Mouse (Mus musculus) regulatory T cell (primary cell): ENCODE measurements around the gene Lifr.

Source experiments
- in situ Hi-C: fragments of 300-600 bp; cut with MboI, MseI; formaldehyde crosslinking; loops from one replicate; pipeline ENCODE4 v1.15.1; 2025; ENCODE audit warnings: high pct_unique_total_duplicates

The Lifr gene

GRCm38 (mm10) chr15:7128627-7129126 lies 38.3 kb downstream of the Lifr start:
- in situ Hi-C loops, result no loop called here

GRCm38 (mm10) chr15:7129127-7129943 lies 38.9 kb downstream of the Lifr start:
- in situ Hi-C loops, result no loop called here

- in situ Hi-C loops, result no loop called here
Observed at GRCm38 (mm10) chr15:7129944-7130287, 39.5 kb downstream of the Lifr start.

DNA sequence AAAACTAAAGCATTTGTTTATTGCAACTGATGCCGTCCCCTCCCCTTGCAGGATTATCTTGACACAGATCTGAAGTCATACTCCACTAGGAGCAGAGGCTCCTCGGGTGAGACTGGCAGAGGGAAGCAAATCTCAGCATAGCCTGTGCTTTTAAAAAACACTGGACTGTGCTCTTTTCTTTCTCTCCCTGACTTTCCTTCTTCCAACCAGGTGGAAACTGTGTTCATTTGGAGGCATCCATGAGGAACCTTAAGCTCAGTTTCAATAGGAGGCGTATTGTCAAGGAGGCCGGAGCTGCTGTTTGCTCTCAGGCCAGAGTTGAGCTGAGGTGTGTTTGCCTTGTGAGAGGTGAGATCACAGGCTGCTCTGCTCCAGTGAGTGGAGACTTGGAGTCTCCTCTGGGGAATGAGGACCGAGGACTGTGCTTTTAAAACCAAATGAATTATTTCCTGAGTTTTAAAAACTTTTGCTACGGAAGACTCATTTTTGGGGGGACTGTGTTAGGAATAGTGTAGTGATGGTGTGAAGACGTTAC lies 40.3 kb downstream of the Lifr start:
- in situ Hi-C loops, result no loop called here

DNA sequence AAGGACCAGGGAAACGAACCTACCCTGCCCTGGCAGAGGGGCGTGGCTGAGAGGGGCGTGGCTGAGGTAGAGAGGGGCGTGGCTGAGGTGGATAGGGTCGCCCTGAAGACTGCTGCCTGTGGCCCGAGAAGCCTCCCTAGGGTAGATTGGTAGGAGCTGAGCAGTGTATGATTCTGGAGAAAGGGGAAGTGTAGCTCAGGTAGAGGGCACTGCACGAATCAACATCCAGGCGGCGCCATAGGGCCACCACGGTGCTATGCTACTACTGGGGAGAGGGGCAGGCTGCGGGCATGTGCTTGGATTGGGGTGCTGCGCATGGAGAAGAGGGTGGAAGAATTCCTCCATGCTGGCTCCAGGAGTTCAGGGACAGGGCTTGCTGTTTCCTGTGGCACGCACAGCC lies 42.3 kb downstream of the Lifr start:
- in situ Hi-C loops, result no loop called here

GRCm38 (mm10) chr15:7134454-7135052 lies 44.1 kb downstream of the Lifr start:
- in situ Hi-C loops, result no loop called here

GRCm38 (mm10) chr15:7135982-7136562 lies 45.7 kb downstream of the Lifr start:
- in situ Hi-C loops, result no loop called here

- in situ Hi-C loops, result no loop called here
Observed at GRCm38 (mm10) chr15:7136912-7137311, 46.5 kb downstream of the Lifr start.

DNA sequence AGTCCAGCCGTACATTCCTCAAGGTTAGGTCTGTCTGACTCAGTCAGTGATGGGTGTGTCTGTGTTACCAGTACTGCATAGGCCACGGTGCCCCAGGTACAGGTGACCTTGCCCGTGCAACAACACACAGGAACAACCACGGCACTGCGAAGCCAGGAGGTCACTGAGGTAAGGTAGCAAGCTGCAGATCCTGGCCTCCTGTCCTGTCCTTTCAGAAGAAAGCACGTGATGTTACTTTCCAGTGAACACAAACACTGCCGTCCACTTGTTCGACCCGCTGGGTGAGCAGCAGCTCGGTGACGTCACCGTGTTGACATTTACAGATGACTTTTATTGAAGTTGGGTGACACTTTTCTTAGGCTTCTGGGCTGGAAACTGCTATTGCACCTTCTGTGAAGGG lies 47.2 kb downstream of the Lifr start:
- in situ Hi-C loops, result no loop called here

DNA sequence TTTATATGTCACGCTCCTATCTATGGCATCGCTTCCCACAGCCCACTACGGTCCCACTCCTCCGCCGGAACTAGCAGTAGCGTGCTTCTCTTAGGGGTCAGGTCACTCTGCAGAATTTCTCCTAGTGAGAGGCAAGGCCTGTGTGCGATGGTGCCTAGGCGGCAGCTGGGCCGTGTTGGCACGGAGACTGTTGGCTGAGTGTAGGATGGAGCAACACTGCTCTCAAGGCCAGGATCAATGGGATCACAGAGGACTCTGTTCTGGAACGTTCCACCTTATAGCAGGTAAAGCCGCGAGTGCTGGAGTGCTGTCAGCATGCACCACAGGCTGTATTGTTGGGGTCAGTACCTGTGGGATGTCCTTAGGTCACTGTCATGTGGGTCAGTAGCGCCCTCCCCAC lies 48.1 kb downstream of the Lifr start:
- in situ Hi-C loops, result no loop called here

- in situ Hi-C loops, result no loop called here
Observed at GRCm38 (mm10) chr15:7140322-7140721, 49.9 kb downstream of the Lifr start.

DNA sequence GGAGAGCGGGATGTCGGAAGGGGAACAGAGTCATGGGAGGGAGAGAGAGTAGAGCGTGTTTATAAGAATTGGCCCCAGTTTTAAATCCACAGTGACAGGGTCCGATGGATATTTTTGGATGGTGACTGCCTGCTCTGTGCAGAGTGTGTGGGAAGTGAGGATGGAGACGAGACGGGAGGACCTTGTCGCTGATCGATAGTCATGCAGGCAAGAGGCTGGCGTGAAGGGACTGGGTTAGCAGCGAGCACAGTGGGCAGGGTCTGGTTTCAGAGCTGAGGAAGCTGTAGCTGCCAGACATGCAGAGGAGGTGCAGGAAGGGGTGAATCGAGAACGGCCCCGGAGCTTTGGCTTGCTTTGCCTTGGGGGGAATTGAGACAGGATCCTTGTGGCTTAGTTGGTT lies 50.8 kb downstream of the Lifr start:
- in situ Hi-C loops, result no loop called here

DNA sequence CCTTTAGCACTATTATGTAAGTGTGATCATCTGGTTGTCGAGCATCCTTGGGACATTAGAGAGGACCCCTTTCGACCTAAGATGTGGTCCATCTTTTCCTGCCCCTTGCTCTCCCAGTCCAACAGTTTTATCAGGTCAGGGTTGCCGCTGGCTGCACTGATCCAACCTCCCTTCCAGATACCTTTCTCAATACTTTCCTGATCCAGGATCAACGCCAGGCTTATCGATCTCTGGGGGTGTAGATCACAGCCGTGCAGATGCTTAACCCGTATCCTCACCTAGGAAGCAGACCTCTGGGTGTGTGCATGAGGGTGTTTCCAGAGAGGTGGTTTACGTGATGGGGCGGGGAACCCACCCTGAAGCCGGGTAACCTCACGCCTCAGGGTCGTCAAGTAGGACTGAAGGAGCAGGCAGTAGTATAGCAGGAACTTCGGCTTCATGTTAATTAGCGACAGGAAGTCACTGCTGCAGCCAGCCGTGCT lies 53.3 kb downstream of the Lifr start:
- in situ Hi-C loops, result no loop called here

GRCm38 (mm10) chr15:7144542-7144941 lies 54.1 kb downstream of the Lifr start:
- in situ Hi-C loops, result no loop called here

- in situ Hi-C loops, result no loop called here
Observed at GRCm38 (mm10) chr15:7144942-7145341, 54.5 kb downstream of the Lifr start.

DNA sequence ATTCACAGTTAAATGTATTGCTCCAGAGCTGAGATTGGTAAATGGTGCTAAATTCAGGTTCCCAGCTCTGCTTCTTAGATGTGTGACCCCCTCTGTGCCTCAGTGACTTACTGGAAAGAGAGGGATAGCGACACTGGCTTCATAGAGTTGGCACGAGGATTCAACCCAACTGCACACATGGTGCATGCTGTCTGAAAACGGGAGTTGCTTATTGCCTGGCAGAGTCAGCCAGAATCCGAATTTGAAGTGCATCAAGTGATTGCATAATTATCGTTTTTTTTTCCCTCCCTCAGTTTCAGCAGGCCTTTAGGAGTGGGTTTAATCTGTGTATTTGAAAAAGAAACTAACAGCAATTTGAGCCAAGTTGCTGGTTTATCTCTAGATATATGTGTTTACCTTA lies 55.1 kb downstream of the Lifr start:
- in situ Hi-C loops, result no loop called here

GRCm38 (mm10) chr15:7146529-7146928 lies 56.1 kb downstream of the Lifr start:
- in situ Hi-C loops, result no loop called here

DNA sequence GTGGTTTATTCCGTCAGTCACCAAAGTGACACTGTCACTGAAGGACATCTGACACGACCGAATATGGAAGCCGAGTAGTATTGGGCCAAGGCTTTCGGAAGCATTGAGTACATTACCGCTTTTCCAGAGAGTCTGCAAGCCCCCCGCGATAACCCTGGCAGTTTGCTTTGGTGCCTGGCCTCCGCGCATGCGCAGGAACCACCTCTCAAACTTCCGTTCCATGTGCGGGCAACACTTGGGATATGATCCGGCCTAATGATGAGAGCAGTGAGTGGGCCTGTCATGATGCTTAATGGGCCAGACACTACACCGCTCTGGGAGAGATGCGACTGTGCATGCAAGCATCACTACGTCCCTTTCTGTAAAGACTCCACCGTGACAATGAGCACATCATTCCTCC lies 59.4 kb downstream of the Lifr start:
- in situ Hi-C loops, result no loop called here

- in situ Hi-C loops, result no loop called here
Observed at GRCm38 (mm10) chr15:7150591-7150990, 60.2 kb downstream of the Lifr start.

GRCm38 (mm10) chr15:7152116-7152760 lies 61.8 kb downstream of the Lifr start:
- in situ Hi-C loops, result no loop called here

- in situ Hi-C loops, result no loop called here
Observed at GRCm38 (mm10) chr15:7154010-7154736, 63.8 kb downstream of the Lifr start.
